Mouse (Mus musculus) gastrocnemius, adult 2 months (tissue): ENCODE results near the gene Mrpl37. TPM values are rescaled to one million over a fixed set of nuclear protein-coding genes. Genes with fewer than 3 reads are reported as not detected.

ENCODE experiments used
- DNase-seq: peaks from one replicate; pipeline ENCODE4 v3.0.0; 2022
- H3K27ac ChIP-seq: fragments of 200-600 bp; 2 replicates; pipeline ENCODE4 v1.8.1; 2022; ENCODE audit warnings: mild to moderate bottlenecking
- H3K4me3 ChIP-seq: fragments of 200-600 bp; 2 replicates; pipeline ENCODE4 v1.8.1; 2022; ENCODE audit warnings: mild to moderate bottlenecking, moderate library complexity
- CTCF ChIP-seq: fragments of 200-600 bp; IDR thresholded peaks from 2 replicates; pipeline ENCODE4 v1.8.1; 2022; ENCODE audit warnings: antibody characterized with exemption, mild to moderate bottlenecking, moderate library complexity
- intact Hi-C: fragments of 180-260 bp; cut with DNase I; formaldehyde crosslinking; loops from one replicate; pipeline ENCODE4 v1.15.1; 2025
- total RNA-seq, 2 experiments: library from RNA; stranded (reverse); gene quantifications; 2 replicates each; pipeline ENCODE4 v1.2.3; 2021

Gene Mrpl37
- total RNA-seq, 2 experiments from 2014 or later: 80.8 to 97.5 TPM

GRCm38 (mm10) chr4:107025369-107025768 lies 41.3 kb downstream of the Mrpl37 start:
- DNase-seq: no peak
- intact Hi-C loops: no loop called here
- Histone ChIP-seq H3K4me3 (no peak overlapping the region), H3K27ac (no peak overlapping the region)
- TF ChIP-seq CTCF: no peak

GRCm38 (mm10) chr4:107024899-107025298 lies 41.8 kb downstream of the Mrpl37 start:
- no peak for DNase-seq

GRCm38 (mm10) chr4:107021464-107021863 lies 45.2 kb downstream of the Mrpl37 start:
- intact Hi-C loops: no loop called here

More at GRCm38 (mm10) chr4:107024899-107025298, 41.8 kb downstream of the Mrpl37 start:
- Histone ChIP-seq H3K27ac (no peak overlapping the region), H3K4me3 (no peak overlapping the region)
- no peak for TF ChIP-seq CTCF
- intact Hi-C loops: no loop called here

GRCm38 (mm10) chr4:107020287-107021000 lies 46.2 kb downstream of the Mrpl37 start:
- TF ChIP-seq CTCF: no peak
- no peak for DNase-seq
- intact Hi-C loops: no loop called here
- Histone ChIP-seq H3K4me3 (no peak overlapping the region), H3K27ac (no peak overlapping the region)

More at GRCm38 (mm10) chr4:107021464-107021863, 45.2 kb downstream of the Mrpl37 start:
- H3K4me3 ChIP-seq: no peak overlapping the region
- DNase-seq: no peak
- H3K27ac ChIP-seq: no peak overlapping the region
- no peak for TF ChIP-seq CTCF

- no peak for TF ChIP-seq CTCF
- Histone ChIP-seq H3K4me3 (no peak overlapping the region), H3K27ac (peak overlapping the region; percentile 71)
- intact Hi-C loops: loop anchor here (5.0 kb wide), 1 partner anchor 33 kb away; no protein-coding TSS in a partner anchor
- DNase-seq: peak; percentile 73
Measured at GRCm38 (mm10) chr4:107019027-107019426, 47.6 kb downstream of the Mrpl37 start.

GRCm38 (mm10) chr4:107018521-107018920 lies 48.1 kb downstream of the Mrpl37 start:
- no peak for TF ChIP-seq CTCF
- Histone ChIP-seq H3K4me3 (no peak overlapping the region), H3K27ac (peak overlapping the region; percentile 71)
- intact Hi-C loops: loop anchor here (5.0 kb wide), 1 partner anchor 34 kb away; no protein-coding TSS in a partner anchor
- peak; percentile 66 for DNase-seq

GRCm38 (mm10) chr4:107017257-107017656 lies 49.4 kb downstream of the Mrpl37 start:
- DNase-seq: no peak
- intact Hi-C loops: loop anchor here (5.0 kb wide), 1 partner anchor 35 kb away; no protein-coding TSS in a partner anchor
- TF ChIP-seq CTCF: no peak
- H3K27ac ChIP-seq: no peak overlapping the region
- H3K4me3 ChIP-seq: no peak overlapping the region

- Histone ChIP-seq H3K27ac (peak overlapping the region; percentile 46), H3K4me3 (no peak overlapping the region)
- intact Hi-C loops: loop anchor here (5.0 kb wide), 1 partner anchor 36 kb away; no protein-coding TSS in a partner anchor
- no peak for DNase-seq
- no peak for TF ChIP-seq CTCF
Measured at GRCm38 (mm10) chr4:107015971-107016511, 50.6 kb downstream of the Mrpl37 start.

GRCm38 (mm10) chr4:107013817-107014260 lies 52.8 kb downstream of the Mrpl37 start:
- intact Hi-C loops: no loop called here
- H3K4me3 ChIP-seq: no peak overlapping the region
- no peak for DNase-seq
- H3K27ac ChIP-seq: peak overlapping the region; percentile 90
- no peak for TF ChIP-seq CTCF

- intact Hi-C loops: no loop called here
- peak overlapping the region; percentile 90 for H3K27ac ChIP-seq
- H3K4me3 ChIP-seq: no peak overlapping the region
- DNase-seq: peak; percentile 70
- no peak for TF ChIP-seq CTCF
Measured at GRCm38 (mm10) chr4:107013119-107013816, 53.4 kb downstream of the Mrpl37 start.

GRCm38 (mm10) chr4:107012574-107012973 lies 54.1 kb downstream of the Mrpl37 start:
- DNase-seq: peak; percentile 84
- Histone ChIP-seq H3K27ac (peak overlapping the region; percentile 90), H3K4me3 (peak overlapping the region; percentile 21; the same call in 1 of the 2 replicates)
- intact Hi-C loops: no loop called here
- TF ChIP-seq CTCF: no peak

GRCm38 (mm10) chr4:107012005-107012478 lies 54.6 kb downstream of the Mrpl37 start:
- H3K4me3 ChIP-seq: peak overlapping the region; percentile 21; the same call in 1 of the 2 replicates
- intact Hi-C loops: no loop called here
- TF ChIP-seq CTCF: no peak
- peak overlapping the region; percentile 90 for H3K27ac ChIP-seq
- peak; percentile 66 for DNase-seq
